Mouse (Mus musculus): ENCODE results near the gene Tead1. TPM values are rescaled to one million over a fixed set of nuclear protein-coding genes. Genes with fewer than 3 reads are reported as not detected.

Tead1 gene
- polyA plus RNA-seq (2015; fragmentation: Nextera tagmentation; extraction: Ambion mirVana), result 18.3 and 21.5 TPM in 2 replicates

DNA sequence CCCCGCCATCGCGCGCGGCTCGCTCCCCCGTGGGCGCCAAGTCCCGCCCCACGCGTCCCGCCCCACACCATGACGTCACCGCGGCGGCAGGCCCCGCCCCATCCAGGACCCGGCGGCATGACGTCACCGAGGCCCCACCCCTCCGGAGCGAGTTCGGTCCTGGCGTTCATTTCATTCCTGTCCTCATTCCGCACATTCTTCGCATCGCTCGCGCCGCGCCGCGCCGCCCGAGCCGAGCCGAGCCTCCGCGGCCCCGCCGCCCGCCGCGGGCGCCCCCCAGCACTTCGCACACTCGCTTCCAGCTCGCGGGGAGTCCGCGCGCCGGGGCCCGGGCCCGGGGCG, at the start of gene Tead1:
Gene Tead1, plus strand, starts transcription at position 148 of the 342 bp plus-strand sequence.

DNA sequence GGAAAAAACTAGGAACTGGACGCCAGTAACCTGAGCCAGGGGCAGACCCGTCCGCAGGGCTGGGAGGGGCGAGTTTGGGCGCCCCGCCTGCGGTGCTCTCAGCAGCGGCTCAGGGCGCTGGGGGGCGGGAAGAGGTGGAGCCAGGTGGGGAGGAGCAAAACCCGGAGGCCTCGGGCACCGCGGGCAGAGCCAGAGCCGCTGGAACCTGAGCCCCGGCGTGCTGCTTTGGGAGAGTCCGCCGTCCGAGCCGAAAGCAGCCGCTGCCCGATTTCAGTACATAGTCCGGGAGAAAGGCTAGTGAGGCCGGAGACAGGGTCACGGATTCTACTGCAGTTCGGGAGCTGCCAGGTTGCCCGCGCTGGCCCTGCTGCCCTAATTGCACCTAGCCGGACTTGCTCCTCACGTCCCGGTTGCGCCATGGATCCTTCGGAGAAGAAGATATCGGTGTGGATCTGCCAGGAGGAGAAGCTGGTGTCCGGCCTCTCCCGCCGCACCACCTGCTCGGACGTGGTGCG, 274.7 kb downstream of the Tead1 start, which contains the start of gene Rassf10:
Gene Rassf10, plus strand, starts transcription at position 186 of the 515 bp plus-strand sequence.

Small RNA genes within 50 kb of the gene (microRNA-seq; reads per million reads assigned to microRNA genes)
- gene Gm44462, result 0 reads per million in 2 experiments
